Mouse (Mus musculus) heart, postnatal 0 days (tissue): ENCODE data around the gene Vamp8. TPM values are rescaled to one million over a fixed set of nuclear protein-coding genes. Genes with fewer than 3 reads are reported as not detected.

ENCODE experiments used
- ATAC-seq: fragments of 200-750 bp; cut with Nextera tagmentation; 2 replicates; pipeline ENCODE4 v1.8.0; 2017; ENCODE audit warnings: low read depth, moderate number of reproducible peaks, moderate library complexity; ENCODE audit not compliant: insufficient read depth
- DNase-seq: peaks from one replicate; pipeline ENCODE4 v3.0.0-alpha.2; 2016; ENCODE audit warnings: low spot score
- H3K27ac ChIP-seq: fragments of 300-500 bp; sonication (generic); 2 replicates; pipeline ENCODE4 v1.5.1; 2014; ENCODE audit warnings: low read depth, mild to moderate bottlenecking
- H3K27me3 ChIP-seq: fragments of 300-500 bp; sonication (generic); 2 replicates; pipeline ENCODE4 v1.6.1; 2014; ENCODE audit warnings: low read length, mixed read lengths; ENCODE audit not compliant: control insufficient read depth, insufficient read depth
- H3K36me3 ChIP-seq: fragments of 300-500 bp; sonication (generic); replicated peaks from 2 replicates; pipeline ENCODE4 v1.6.1; 2014; ENCODE audit warnings: low read length, mixed read lengths; ENCODE audit not compliant: control insufficient read depth, insufficient read depth
- H3K4me1 ChIP-seq: fragments of 300-500 bp; sonication (generic); 2 replicates; pipeline ENCODE4 v1.6.1; 2014; ENCODE audit warnings: antibody characterized with exemption; ENCODE audit not compliant: control insufficient read depth, insufficient read depth
- H3K4me2 ChIP-seq: fragments of 300-500 bp; sonication (generic); 2 replicates; pipeline ENCODE4 v1.6.1; 2014; ENCODE audit warnings: low read depth, mild to moderate bottlenecking, low read length, moderate library complexity
- H3K4me3 ChIP-seq: fragments of 300-500 bp; sonication (generic); 2 replicates; pipeline ENCODE4 v1.5.1; 2014; ENCODE audit warnings: low read depth, low read length
- H3K9ac ChIP-seq: fragments of 300-500 bp; sonication (generic); replicated peaks from 2 replicates; pipeline ENCODE4 v1.6.1; 2014; ENCODE audit warnings: low read depth, low read length, mixed read lengths
- H3K9me3 ChIP-seq: fragments of 300-500 bp; sonication (generic); replicated peaks from 2 replicates; pipeline ENCODE4 v1.6.1; 2016; ENCODE audit warnings: low read length; ENCODE audit not compliant: control insufficient read depth
- CTCF ChIP-seq: IDR thresholded peaks from 2 replicates; pipeline ENCODE4 v1.5.1; 2016; ENCODE audit warnings: antibody characterized with exemption, control low read depth, low read depth
- EP300 ChIP-seq: IDR thresholded peaks from 2 replicates; pipeline ENCODE4 v1.6.1; 2016; ENCODE audit warnings: antibody characterized with exemption, low read depth
- WGBS: fragments of 180-500 bp; shearing (Covaris S2); extraction: QIAGEN DNeasy Blood & Tissue Kit; methylation state at CpG from one replicate; pipeline ENCODE4 v1.1.7; 2014; 5-methylcytosine and 5-hydroxymethylcytosine counted together
- polyA plus RNA-seq: library from polyadenylated mRNA; unstranded; fragments of >200 nt; fragmentation: Nextera tagmentation; extraction: Ambion mirVana; gene quantifications from 2 replicates; pipeline ENCODE4 v1.2.1, GENCODE M21; 2015
- total RNA-seq: library from RNA; depleted of rRNA; stranded (reverse); fragments of >200 nt; gene quantifications from 2 replicates; pipeline ENCODE4 v1.2.3, GENCODE M21; 2014; ENCODE audit warnings: low replicate concordance

The Vamp8 gene
- total and polyA plus RNA-seq, 2 experiments from 2014 or later, result 69.8 to 174 TPM

- H3K9me3 ChIP-seq, result no peaks in the 10 kb centered on the region
- no peak overlapping the region for H3K4me2 ChIP-seq
- no peak overlapping the region; the same call in 1 of the 2 replicates for H3K27ac ChIP-seq
- H3K36me3 ChIP-seq, result 0 out of 2 replicates have a peak, but pooled peaks cover 6% of the 10 kb centered on the region
- no peak overlapping the region for H3K4me3 ChIP-seq
- 70% methylated on average over 12 of the region's 12 CpGs for WGBS
- DNase-seq, result no peak
- no peak for TF ChIP-seq CTCF
- TF ChIP-seq EP300, result no peak
- no peak overlapping the region for H3K9ac ChIP-seq
- peaks cover 31% of the 10 kb centered on the region for H3K4me1 ChIP-seq
- no peak for ATAC-seq
- H3K27me3 ChIP-seq, result no peaks in the 10 kb centered on the region
Measured at GRCm38 (mm10) chr6:72370091-72370490, 20.4 kb downstream of the Vamp8 start.

- ATAC-seq, result no peak
- 71% methylated on average over 4 of the region's 4 CpGs for WGBS
- no peak for TF ChIP-seq EP300
- TF ChIP-seq CTCF, result no peak
- no peak overlapping the region for H3K9ac ChIP-seq
- H3K27ac ChIP-seq, result no peak overlapping the region
- H3K4me2 ChIP-seq, result no peak overlapping the region
- H3K27me3 ChIP-seq, result no peaks in the 10 kb centered on the region
- peaks cover 31% of the 10 kb centered on the region for H3K4me1 ChIP-seq
- no peak for DNase-seq
- 0 out of 2 replicates have a peak, but pooled peaks cover 6% of the 10 kb centered on the region for H3K36me3 ChIP-seq
- no peak overlapping the region for H3K4me3 ChIP-seq
- H3K9me3 ChIP-seq, result no peaks in the 10 kb centered on the region
Measured at GRCm38 (mm10) chr6:72369557-72369956, 20.9 kb downstream of the Vamp8 start.

DNA sequence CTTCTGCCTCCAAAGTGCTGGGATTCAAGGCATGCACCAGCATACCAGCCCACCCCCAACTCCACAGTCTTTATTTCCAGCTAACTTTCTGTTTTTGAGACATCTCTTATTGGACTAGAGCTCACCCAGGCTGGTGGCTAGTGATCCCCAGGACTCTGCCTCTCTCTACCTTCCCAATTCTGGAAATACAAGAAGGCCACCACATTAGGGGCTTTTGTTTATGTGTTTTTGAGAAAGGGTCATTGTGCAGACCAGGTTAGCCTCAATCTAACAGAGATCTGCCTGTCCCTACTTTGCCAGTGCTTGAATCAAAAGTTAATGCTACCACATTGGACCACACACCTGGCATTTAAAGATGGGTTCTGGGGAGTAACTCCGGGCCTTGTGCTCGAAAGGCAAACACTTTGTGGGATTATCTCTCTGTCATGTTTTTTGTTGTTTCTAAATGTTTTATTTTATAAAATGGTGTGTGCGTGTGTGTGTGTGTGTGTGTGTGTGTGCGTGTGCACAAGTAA is 23.0 kb downstream of the Vamp8 start:
- TF ChIP-seq EP300, result no peak
- no peak for TF ChIP-seq CTCF
- 79% methylated on average over 4 of the region's 4 CpGs for WGBS

GRCm38 (mm10) chr6:72366844-72367443 is 23.6 kb downstream of the Vamp8 start, which contains the start of gene Rnf181:
TSS of gene Rnf181 (minus strand) at chr6:72366956.
- no peaks in the 10 kb centered on the region for H3K9me3 ChIP-seq
- H3K4me3 ChIP-seq, result no peak within 1 kb of the TSS
- H3K27ac ChIP-seq, result no peak within 1 kb of the TSS
- no peak within 1 kb of the TSS for H3K4me2 ChIP-seq
- ATAC-seq (no peak), DNase-seq (no peak)
- 0 out of 2 replicates have a peak, but pooled peaks cover 6% of the 10 kb centered on the region for H3K36me3 ChIP-seq
- 68% methylated on average over 4 of the region's 4 CpGs for WGBS
- peaks cover 13% of the 10 kb centered on the region for H3K4me1 ChIP-seq
- TF ChIP-seq CTCF, result no peak
- TF ChIP-seq EP300, result no peak
- no peaks in the 10 kb centered on the region for H3K27me3 ChIP-seq
- H3K9ac ChIP-seq, result no peak within 1 kb of the TSS

More for the DNA sequence above, 23.0 kb downstream of the Vamp8 start:
- no peak overlapping the region for H3K4me3 ChIP-seq
- no peaks in the 10 kb centered on the region for H3K27me3 ChIP-seq
- no peak overlapping the region for H3K27ac ChIP-seq
- 0 out of 2 replicates have a peak, but pooled peaks cover 6% of the 10 kb centered on the region for H3K36me3 ChIP-seq
- no peak for DNase-seq
- ATAC-seq, result no peak
- H3K9ac ChIP-seq, result no peak overlapping the region
- no peak overlapping the region for H3K4me2 ChIP-seq
- no peaks in the 10 kb centered on the region for H3K9me3 ChIP-seq
- H3K4me1 ChIP-seq, result peaks cover 13% of the 10 kb centered on the region

DNA sequence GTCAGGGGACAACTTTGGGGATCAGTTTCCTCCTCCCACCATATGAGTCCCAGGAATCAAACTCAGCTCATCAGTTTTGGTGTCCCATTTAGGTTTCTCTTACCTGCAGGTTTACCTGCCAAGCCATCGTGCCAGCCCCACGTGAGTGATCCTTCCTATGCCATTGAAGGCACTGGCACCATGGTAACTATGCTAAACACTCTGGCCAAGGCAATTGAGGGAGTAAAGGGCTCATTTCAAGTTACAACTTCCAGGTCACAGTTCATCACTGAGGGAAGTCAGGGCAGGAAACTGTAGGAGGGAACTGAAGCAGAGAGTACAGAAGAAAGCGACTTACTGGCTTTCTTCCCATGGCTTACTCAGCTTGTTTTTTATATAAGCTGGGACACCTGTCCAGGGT is 24.2 kb downstream of the Vamp8 start:
- H3K4me2 ChIP-seq, result no peak overlapping the region
- H3K27me3 ChIP-seq, result no peaks in the 10 kb centered on the region
- no peak for ATAC-seq
- no peak overlapping the region for H3K27ac ChIP-seq
- no peak for DNase-seq
- no peaks in the 10 kb centered on the region for H3K9me3 ChIP-seq
- H3K4me3 ChIP-seq, result no peak overlapping the region
- H3K36me3 ChIP-seq, result 0 out of 2 replicates have a peak, but pooled peaks cover 6% of the 10 kb centered on the region
- H3K9ac ChIP-seq, result no peak overlapping the region
- H3K4me1 ChIP-seq, result peaks cover 14% of the 10 kb centered on the region
- WGBS, result 50% methylated on average over 3 of the region's 3 CpGs
- no peak for TF ChIP-seq EP300
- no peak for TF ChIP-seq CTCF

GRCm38 (mm10) chr6:72364985-72365384 is 25.5 kb downstream of the Vamp8 start:
- Histone ChIP-seq H3K36me3 (0 out of 2 replicates have a peak, but pooled peaks cover 9% of the 10 kb centered on the region), H3K9ac (no peak overlapping the region), H3K4me3 (no peak overlapping the region), H3K27ac (no peak overlapping the region), H3K9me3 (no peaks in the 10 kb centered on the region), H3K4me1 (peaks cover 9% of the 10 kb centered on the region), H3K27me3 (no peaks in the 10 kb centered on the region), H3K4me2 (no peak overlapping the region)
- ATAC-seq (no peak), DNase-seq (no peak)
- WGBS, result 59% methylated on average over 6 of the region's 6 CpGs
- TF ChIP-seq CTCF (no peak), EP300 (no peak)
